19 mouse cellular contexts compared by ENCODE assay signal in genomic region chr11:70935316-70935715, GRCm38 (mm10). TPM values are rescaled to one million over a fixed set of nuclear protein-coding genes. Genes with fewer than 3 reads are reported as not detected.
DNase-seq lines count a peak whose midpoint lies in the region; TF ChIP-seq lines count a peak whose summit lies in the region.
"Had no signal": no experiment of that assay in that cellular context is flagged by ENCODE, and none has a peak within 500 bp of the region (broad histone marks: within the 10 kb centered on the region; RNA-seq: fewer than 3 reads in every experiment).

No protein-coding gene starts in this region.

- no peak overlapping the region for H3K4me3 ChIP-seq in layer of hippocampus, adult 2 months
- H3K4me3 ChIP-seq: embryonic facial prominence, embryonic 12.5 days; heart, embryonic 12.5 days; liver, embryonic 12.5 days; megakaryocyte, embryonic 14.5 days had no signal

- TF ChIP-seq CTCF in layer of hippocampus, adult 2 months (conservative IDR thresholded peaks at IDR 0.05): peak; percentile 45

- no peak overlapping the region for H3K27ac ChIP-seq in layer of hippocampus, adult 2 months
- H3K27ac ChIP-seq: embryonic facial prominence, embryonic 12.5 days; liver, embryonic 12.5 days had no signal

- peak; percentile 40 for DNase-seq in adrenal gland, adult 2 months
- no peak for DNase-seq in adrenal gland, adult 8-10 months
- no peak for DNase-seq in layer of hippocampus, adult 2 months (ENCODE audit: low spot score in 2 of 2)
- DNase-seq in layer of hippocampus, adult 8-10 months (ENCODE audit: low spot score in 2 of 2): no peak
- peak; percentile 8 for DNase-seq in thymus, postnatal 4 days
- DNase-seq in thymus, postnatal 36 days: no peak
- no peak for DNase-seq in urinary bladder, postnatal 25 days (ENCODE audit: low spot score)
- DNase-seq in left cerebral cortex, adult 11 months (ENCODE audit: low spot score): no peak
- DNase-seq: cerebellum, adult 9-10 months; gastrocnemius, postnatal 14 days; heart, postnatal 36 days; kidney, adult 9 months; kidney, postnatal 4 days; lung, postnatal 10 days; thymus, postnatal 25 days had no signal

RNA-seq across cellular contexts. Expression of gene Nup88, which starts 34.5 kb away (rescaled TPM):
- total RNA-seq in adrenal gland, adult 2 months (2021): 10 to 100 TPM; 47.7 to 51.7 TPM
- polyA plus RNA-seq in adrenal gland, adult 2 months (2012; rRNA removed): 15.3 and 19.2 TPM in 2 replicates
- total RNA-seq in adrenal gland, adult 8-10 months (2022): 10 to 100 TPM; 52.3 to 79.7 (median 65.2) TPM
- 10 to 100 TPM; 53.3 to 57.7 TPM for total RNA-seq in layer of hippocampus, adult 2 months (2021)
- 10 to 100 TPM; 50.9 to 62.2 (median 52.4) TPM for total RNA-seq in layer of hippocampus, adult 8-10 months (2022)

RNA-seq across cellular contexts. Expression of gene Rpain, which starts 34.7 kb away (rescaled TPM):
- total RNA-seq in adrenal gland, adult 2 months (2021): 10 to 100 TPM; 20.2 to 25.2 TPM
- polyA plus RNA-seq in adrenal gland, adult 2 months (2012; rRNA removed): 10.2 and 15.9 TPM in 2 replicates
- 10 to 100 TPM; 23.0 to 52.2 (median 36.1) TPM for total RNA-seq in adrenal gland, adult 8-10 months (2022)
- total RNA-seq in layer of hippocampus, adult 2 months (2021): 10 to 100 TPM; 35.3 to 36.1 TPM
- 10 to 100 TPM; 33.5 to 43.3 (median 39.9) TPM for total RNA-seq in layer of hippocampus, adult 8-10 months (2022)

RNA-seq across cellular contexts. Expression of gene C1qbp, which starts 47.5 kb away (rescaled TPM):
- total RNA-seq in adrenal gland, adult 2 months (2021): 100 to 1,000 TPM; 209 to 250 TPM
- polyA plus RNA-seq in adrenal gland, adult 2 months (2012; rRNA removed): 901 and 1,116 TPM in 2 replicates
- total RNA-seq in adrenal gland, adult 8-10 months (2022): 100 to 1,000 TPM; 181 to 218 (median 205) TPM
- 10 to 100 TPM; 97.1 to 99.5 TPM for total RNA-seq in layer of hippocampus, adult 2 months (2021)
- total RNA-seq in layer of hippocampus, adult 8-10 months (2022): 100 to 1,000 TPM; 103 to 108 (median 106) TPM

Comparison
In these comparisons a context has a peak if more than half of its experiments do, and no peak if none do; other contexts are left out.
1. DNase-seq: peak in adrenal gland, adult 2 months (single experiment) and thymus, postnatal 4 days (single experiment); none in adrenal gland, adult 8-10 months (single experiment), layer of hippocampus, adult 2 months (0 of 2), layer of hippocampus, adult 8-10 months (0 of 2), thymus, postnatal 36 days (0 of 2), urinary bladder, postnatal 25 days (single experiment) and left cerebral cortex, adult 11 months (single experiment).